Mouse (Mus musculus): ENCODE measurements around the gene Ing5. TPM values are rescaled to one million over a fixed set of nuclear protein-coding genes. Genes with fewer than 3 reads are reported as not detected.
"Not testable (repeated sequence)": the region's sequence is repeated elsewhere in the genome, so short reads cannot be mapped to it uniquely, and the experiment has no call there.

The Ing5 gene
- 10.4 TPM for polyA plus RNA-seq (2021)

GRCm38 (mm10) chr1:93803556-93804507 lies at the start of gene Ing5:
Gene Ing5 (plus strand): TSS chr1:93803965.
- TF ChIP-seq CTCF (IDR thresholded peaks at IDR 0.05), result no peak
- in situ Hi-C loops (cut with MboI; ENCODE audit: low pct_unique_long_range_greater_than_20kb), result no loop called here
- CTCF ChIA-PET, result interaction anchor here (0.7 to 1.0 kb wide), 2 partner anchors 11 to 36 kb away, joined by 3 read pairs; no protein-coding TSS in a partner anchor

GRCm38 (mm10) chr1:93754573-93755290 lies 49.0 kb upstream of the Ing5 start, which contains the start of gene Thap4:
Gene Thap4 (minus strand): TSS chr1:93754864.
- TF ChIP-seq CTCF (IDR thresholded peaks at IDR 0.05), result no peak
- POLR2A ChIA-PET, result interaction anchor here (1.0 kb wide), 1 partner anchor 47 kb away, joined by 4 read pairs; the partner anchor contains the start of gene Dtymk
- DNase-seq (ENCODE audit: low read depth, low spot score) (peak; percentile 56), ATAC-seq (peak; percentile 82)
- no peaks in the 10 kb centered on the region for H3K27me3 ChIP-seq
- CTCF ChIA-PET, result no interaction called here
- in situ Hi-C loops (cut with MboI; ENCODE audit: low pct_unique_long_range_greater_than_20kb), result no loop called here

More at GRCm38 (mm10) chr1:93803556-93804507, at the start of gene Ing5:
- H3K27me3 ChIP-seq, result no peaks in the 10 kb centered on the region
- ATAC-seq, result peak; percentile 88
- DNase-seq (ENCODE audit: low read depth, low spot score), result peak; percentile 78
- POLR2A ChIA-PET, result no interaction called here

- DNase-seq (ENCODE audit: low read depth, low spot score), result no peak
- ChIA-PET CTCF (no interaction called here), POLR2A (no interaction called here)
- ATAC-seq, result no peak
- H3K27me3 ChIP-seq, result no peaks in the 10 kb centered on the region
- in situ Hi-C loops (cut with MboI; ENCODE audit: low pct_unique_long_range_greater_than_20kb), result no loop called here
- TF ChIP-seq CTCF (IDR thresholded peaks at IDR 0.05), result no peak
Measured at GRCm38 (mm10) chr1:93755291-93755610, 48.5 kb upstream of the Ing5 start.

- POLR2A ChIA-PET, result no interaction called here
Measured at GRCm38 (mm10) chr1:93755618-93756017, 48.1 kb upstream of the Ing5 start.

GRCm38 (mm10) chr1:93756154-93756553 lies 47.6 kb upstream of the Ing5 start:
- in situ Hi-C loops (cut with MboI; ENCODE audit: low pct_unique_long_range_greater_than_20kb), result no loop called here
- TF ChIP-seq CTCF (IDR thresholded peaks at IDR 0.05), result no peak
- no peaks in the 10 kb centered on the region for H3K27me3 ChIP-seq
- DNase-seq (ENCODE audit: low read depth, low spot score) (no peak), ATAC-seq (no peak)
- POLR2A ChIA-PET, result no interaction called here
- CTCF ChIA-PET, result no interaction called here

More at GRCm38 (mm10) chr1:93755618-93756017, 48.1 kb upstream of the Ing5 start:
- in situ Hi-C loops (cut with MboI; ENCODE audit: low pct_unique_long_range_greater_than_20kb), result no loop called here
- H3K27me3 ChIP-seq, result no peaks in the 10 kb centered on the region
- no peak for DNase-seq (ENCODE audit: low read depth, low spot score)
- CTCF ChIA-PET, result no interaction called here
- ATAC-seq, result no peak
- no peak for TF ChIP-seq CTCF (IDR thresholded peaks at IDR 0.05)

- ChIA-PET POLR2A (interaction anchor here (0.9 kb wide), 1 partner anchor 224 kb away, joined by 3 read pairs; no protein-coding TSS in a partner anchor), CTCF (interaction anchor here (1.1 to 1.3 kb wide), 3 partner anchors 9 to 13 kb away, joined by 3 to 6 read pairs (median 4); no protein-coding TSS in a partner anchor)
- no peaks in the 10 kb centered on the region for H3K27me3 ChIP-seq
- in situ Hi-C loops (cut with MboI; ENCODE audit: low pct_unique_long_range_greater_than_20kb), result no loop called here
- DNase-seq (ENCODE audit: low read depth, low spot score) (no peak), ATAC-seq (no peak)
- no peak for TF ChIP-seq CTCF (IDR thresholded peaks at IDR 0.05)
Measured at GRCm38 (mm10) chr1:93760076-93760475, 43.7 kb upstream of the Ing5 start.

GRCm38 (mm10) chr1:93763531-93763930 lies 40.2 kb upstream of the Ing5 start:
- POLR2A ChIA-PET; in situ Hi-C loops (cut with MboI; ENCODE audit: low pct_unique_long_range_greater_than_20kb): not testable (repeated sequence)

GRCm38 (mm10) chr1:93764871-93765591 lies 38.7 kb upstream of the Ing5 start:
- POLR2A ChIA-PET, result no interaction called here
- DNase-seq (ENCODE audit: low read depth, low spot score), result no peak
- H3K27me3 ChIP-seq, result no peaks in the 10 kb centered on the region
- no peak for ATAC-seq
- CTCF ChIA-PET, result interaction anchor here (1.0 kb wide), 1 partner anchor 13 kb away, joined by 3 read pairs; no protein-coding TSS in a partner anchor
- in situ Hi-C loops (cut with MboI; ENCODE audit: low pct_unique_long_range_greater_than_20kb), result no loop called here
- TF ChIP-seq CTCF (IDR thresholded peaks at IDR 0.05), result no peak

More at GRCm38 (mm10) chr1:93763531-93763930, 40.2 kb upstream of the Ing5 start:
- CTCF ChIA-PET, result interaction anchor here (1.2 kb wide), 1 partner anchor 12 kb away, joined by 3 read pairs; no protein-coding TSS in a partner anchor
- DNase-seq (ENCODE audit: low read depth, low spot score); H3K27me3 ChIP-seq; ATAC-seq: not testable (repeated sequence)

- ChIA-PET POLR2A (no interaction called here), CTCF (interaction anchor here (0.9 to 1.4 kb wide), 2 partner anchors 11 to 36 kb away, joined by 3 to 6 read pairs; partner anchors contain the start of gene Ing5)
- DNase-seq (ENCODE audit: low read depth, low spot score), result no peak
- ATAC-seq, result no peak
- no peaks in the 10 kb centered on the region for H3K27me3 ChIP-seq
- in situ Hi-C loops (cut with MboI; ENCODE audit: low pct_unique_long_range_greater_than_20kb), result no loop called here
- no peak for TF ChIP-seq CTCF (IDR thresholded peaks at IDR 0.05)
Measured at GRCm38 (mm10) chr1:93767600-93767999, 36.2 kb upstream of the Ing5 start.

GRCm38 (mm10) chr1:93769901-93770300 lies 33.9 kb upstream of the Ing5 start:
- POLR2A ChIA-PET, result no interaction called here
- DNase-seq (ENCODE audit: low read depth, low spot score) (no peak), ATAC-seq (no peak)
- H3K27me3 ChIP-seq, result no peaks in the 10 kb centered on the region
- no peak for TF ChIP-seq CTCF (IDR thresholded peaks at IDR 0.05)
- in situ Hi-C loops (cut with MboI; ENCODE audit: low pct_unique_long_range_greater_than_20kb), result no loop called here
- CTCF ChIA-PET, result interaction anchor here (1.9 kb wide), 1 partner anchor 10 kb away, joined by 6 read pairs; no protein-coding TSS in a partner anchor
